Mouse (Mus musculus) hindbrain, embryonic 11.5 days (tissue): Measurements from ENCODE around the gene Hcls1. TPM values are rescaled to one million over a fixed set of nuclear protein-coding genes. Genes with fewer than 3 reads are reported as not detected.

Experiments used
- ATAC-seq: fragments of 200-750 bp; cut with Nextera tagmentation; 2 replicates; pipeline ENCODE4 v1.8.0; 2017; ENCODE audit warnings: mild to moderate bottlenecking, moderate TSS enrichment, moderate library complexity; ENCODE audit not compliant: low FRiP score
- DNase-seq: peaks from one replicate; pipeline ENCODE4 v3.0.0-alpha.2; 2015; ENCODE audit warnings: low spot score
- H3K27ac ChIP-seq: fragments of 300-500 bp; sonication (generic); 2 replicates; pipeline ENCODE4 v1.5.1; 2014; ENCODE audit warnings: mild to moderate bottlenecking, low read depth, low read length
- H3K27me3 ChIP-seq: fragments of 300-500 bp; sonication (generic); 2 replicates; pipeline ENCODE4 v1.6.1; 2014; ENCODE audit warnings: mild to moderate bottlenecking, low read length, moderate library complexity, mixed read lengths; ENCODE audit not compliant: control insufficient read depth, insufficient read depth
- H3K36me3 ChIP-seq: fragments of 300-500 bp; sonication (generic); 2 replicates; pipeline ENCODE4 v1.6.1; 2014; ENCODE audit warnings: mild to moderate bottlenecking, low read length, moderate library complexity, mixed read lengths; ENCODE audit not compliant: control insufficient read depth, insufficient read depth
- H3K4me1 ChIP-seq: fragments of 300-500 bp; sonication (generic); replicated peaks from 2 replicates; pipeline ENCODE4 v1.6.1; 2014; ENCODE audit warnings: low read length, mixed read lengths; ENCODE audit not compliant: control insufficient read depth, insufficient read depth
- H3K4me2 ChIP-seq: fragments of 300-500 bp; sonication (generic); replicated peaks from 2 replicates; pipeline ENCODE4 v1.6.1; 2014; ENCODE audit warnings: mild to moderate bottlenecking, low read depth, low read length
- H3K4me3 ChIP-seq: fragments of 300-500 bp; sonication (generic); 2 replicates; pipeline ENCODE4 v1.5.1; 2014; ENCODE audit warnings: low read depth, low read length
- H3K9ac ChIP-seq: fragments of 300-500 bp; sonication (generic); 2 replicates; pipeline ENCODE4 v1.6.1; 2014; ENCODE audit warnings: low read depth, low read length
- H3K9me3 ChIP-seq: fragments of 300-500 bp; sonication (generic); 2 replicates; pipeline ENCODE4 v1.6.1; 2016; ENCODE audit warnings: low read length; ENCODE audit not compliant: control insufficient read depth
- WGBS: fragments of 180-500 bp; shearing (Covaris S2); extraction: QIAGEN DNeasy Blood & Tissue Kit; methylation state at CpG from one replicate; pipeline ENCODE4 v1.1.7; 2014; 5-methylcytosine and 5-hydroxymethylcytosine counted together
- polyA plus RNA-seq: library from polyadenylated mRNA; unstranded; fragments of >200 nt; fragmentation: Nextera tagmentation; extraction: Ambion mirVana; gene quantifications from 2 replicates; pipeline ENCODE4 v1.2.1, GENCODE M21; 2014

Hcls1 gene
- polyA plus RNA-seq, 1 experiment from 2014 or later = 0.79 TPM

DNA sequence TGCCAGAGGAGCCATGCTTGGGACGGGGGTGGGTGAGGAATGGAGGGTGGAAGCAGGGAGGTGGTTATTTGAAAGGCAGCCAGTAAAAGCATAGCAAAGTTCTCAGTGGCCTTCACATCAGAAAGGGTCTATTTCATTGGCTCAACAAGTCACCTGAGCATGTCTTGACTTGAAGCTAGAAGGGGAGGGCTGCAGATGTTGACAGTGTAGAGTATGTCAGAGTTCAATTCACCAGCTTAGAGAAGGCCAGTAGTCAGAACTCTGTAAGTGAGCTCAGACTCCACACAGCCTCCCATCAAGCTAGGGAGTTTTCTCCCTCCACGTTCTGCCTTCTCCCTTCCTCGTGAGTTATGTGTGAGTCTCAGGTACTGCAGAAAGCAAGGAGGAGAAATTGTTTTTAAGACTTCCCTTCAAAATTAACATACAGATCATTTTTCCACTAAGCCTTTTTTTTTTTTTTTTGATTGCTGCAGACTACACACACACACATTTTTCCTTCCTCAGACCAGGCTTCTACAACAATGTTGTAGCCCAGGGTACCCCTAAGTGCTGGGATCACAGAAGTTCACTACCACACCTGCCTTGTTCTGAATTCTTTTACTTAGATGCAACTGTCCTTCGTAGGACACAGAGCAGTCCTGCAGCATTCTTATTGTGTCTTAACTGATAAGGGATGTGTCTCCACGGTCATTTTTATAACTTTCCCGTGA, 497 bp upstream of the Hcls1 start:
- no peak for DNase-seq
- no peak for ATAC-seq

DNA sequence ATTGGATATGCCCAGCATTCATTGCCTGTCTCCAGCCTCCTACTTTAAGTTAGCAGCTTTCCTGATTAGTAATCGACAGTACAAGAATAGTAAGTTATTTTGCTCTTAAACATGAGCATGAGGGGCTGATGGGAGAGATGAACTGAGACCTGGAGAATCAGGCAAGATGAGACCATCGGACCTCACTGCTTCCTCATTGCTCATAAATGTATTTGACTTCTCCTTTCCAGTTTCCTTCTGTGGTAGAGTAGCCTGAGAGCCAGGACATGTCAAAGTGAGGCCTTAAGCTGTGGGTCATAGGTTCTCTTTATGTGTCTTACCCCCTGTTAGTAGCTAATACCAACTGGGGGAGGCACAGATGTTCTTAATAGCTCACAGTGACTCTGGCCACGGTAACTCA, 1.0 kb downstream of the Hcls1 start:
- H3K36me3 ChIP-seq = 0 out of 2 replicates have a peak, but pooled peaks cover 2% of the 10 kb centered on the region
- no peaks in the 10 kb centered on the region for H3K9me3 ChIP-seq
- H3K9ac ChIP-seq = no peak overlapping the region
- DNase-seq = no peak
- H3K27ac ChIP-seq = no peak overlapping the region
- no peaks in the 10 kb centered on the region for H3K4me1 ChIP-seq
- no peak for ATAC-seq
- H3K27me3 ChIP-seq = no peaks in the 10 kb centered on the region
- no peak overlapping the region for H3K4me3 ChIP-seq
- no peak overlapping the region for H3K4me2 ChIP-seq
- 90% methylated on average over 3 of the region's 3 CpGs for WGBS

More for the DNA sequence above, 497 bp upstream of the Hcls1 start:
- no peak overlapping the region for H3K4me3 ChIP-seq
- no peak overlapping the region for H3K9ac ChIP-seq
- H3K9me3 ChIP-seq = no peaks in the 10 kb centered on the region
- H3K4me2 ChIP-seq = no peak overlapping the region
- 82% methylated on average over 6 of the region's 6 CpGs for WGBS
- 0 out of 2 replicates have a peak, but pooled peaks cover 2% of the 10 kb centered on the region for H3K36me3 ChIP-seq
- no peaks in the 10 kb centered on the region for H3K4me1 ChIP-seq
- no peak overlapping the region for H3K27ac ChIP-seq
- no peaks in the 10 kb centered on the region for H3K27me3 ChIP-seq

- no peaks in the 10 kb centered on the region for H3K27me3 ChIP-seq
- H3K9me3 ChIP-seq = no peaks in the 10 kb centered on the region
- DNase-seq = no peak
- H3K4me1 ChIP-seq = no peaks in the 10 kb centered on the region
- H3K4me3 ChIP-seq = no peak overlapping the region
- H3K36me3 ChIP-seq = no peaks in the 10 kb centered on the region
- no peak for ATAC-seq
- H3K9ac ChIP-seq = no peak overlapping the region
- no peak overlapping the region for H3K27ac ChIP-seq
- H3K4me2 ChIP-seq = no peak overlapping the region
- whole genome bisulfite sequencing = 82% methylated on average over 6 of the region's 6 CpGs
These were observed 6.4 kb downstream of the Hcls1 start for GRCm38 (mm10) chr16:36941137-36941727.

DNA sequence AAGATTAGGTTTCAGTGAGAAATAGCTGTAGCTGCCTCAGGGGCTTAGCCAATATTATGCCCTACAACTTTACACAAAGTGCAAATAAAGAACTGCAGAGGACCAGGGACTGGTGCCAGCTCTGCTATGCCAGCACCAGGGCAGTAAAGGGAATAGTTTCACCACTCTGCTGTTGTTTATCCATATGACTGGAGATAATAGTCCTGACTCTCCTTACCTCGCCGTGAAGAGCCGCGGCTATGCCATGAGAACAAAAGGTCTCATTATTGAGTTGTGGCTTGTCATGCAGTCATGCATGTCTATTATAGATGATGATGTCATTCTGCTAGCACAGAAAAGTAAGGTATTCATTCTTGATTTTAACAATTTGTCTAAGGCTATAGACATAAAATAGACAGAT, 7.1 kb downstream of the Hcls1 start:
- no peaks in the 10 kb centered on the region for H3K36me3 ChIP-seq
- H3K4me3 ChIP-seq = no peak overlapping the region
- ATAC-seq (no peak), DNase-seq (no peak)
- H3K27ac ChIP-seq = no peak overlapping the region
- no peaks in the 10 kb centered on the region for H3K27me3 ChIP-seq
- 77% methylated on average over 4 of the region's 4 CpGs for WGBS
- H3K4me2 ChIP-seq = no peak overlapping the region
- no peaks in the 10 kb centered on the region for H3K4me1 ChIP-seq
- no peaks in the 10 kb centered on the region for H3K9me3 ChIP-seq
- no peak overlapping the region for H3K9ac ChIP-seq

GRCm38 (mm10) chr16:36943591-36943990, 8.8 kb downstream of the Hcls1 start:
- Histone ChIP-seq H3K4me3 (no peak overlapping the region), H3K4me2 (no peak overlapping the region), H3K27me3 (no peaks in the 10 kb centered on the region), H3K4me1 (no peaks in the 10 kb centered on the region), H3K27ac (no peak overlapping the region), H3K9me3 (no peaks in the 10 kb centered on the region), H3K9ac (no peak overlapping the region), H3K36me3 (no peaks in the 10 kb centered on the region)
- WGBS = 88% methylated on average over 3 of the region's 3 CpGs
- ATAC-seq (no peak), DNase-seq (no peak)

DNA sequence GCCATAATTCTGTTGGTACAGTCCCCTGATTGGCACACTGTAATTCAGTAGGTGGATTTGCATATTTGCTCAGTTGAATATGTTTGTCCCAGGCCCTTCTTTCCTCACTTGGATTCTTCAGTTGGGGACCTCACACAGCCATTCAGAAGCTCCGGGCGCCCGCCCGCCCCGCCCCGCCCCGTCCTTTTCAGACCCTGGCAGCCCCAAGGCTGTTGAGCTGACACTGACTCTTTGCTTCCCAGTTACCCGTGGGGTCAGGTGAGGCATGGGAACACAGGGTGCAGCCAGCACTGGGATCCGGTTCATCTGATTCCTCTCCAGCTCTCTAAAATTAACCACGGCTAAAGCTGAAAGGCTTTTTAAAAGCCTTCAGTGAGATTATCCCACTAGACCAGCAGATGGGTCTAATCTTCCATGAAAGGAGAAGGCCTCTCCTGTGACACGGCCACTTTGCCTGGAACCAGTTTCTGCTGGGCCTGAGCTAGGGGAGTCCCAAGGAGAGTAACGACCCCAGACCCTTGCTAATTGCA, 10.2 kb downstream of the Hcls1 start:
- H3K27ac ChIP-seq = no peak overlapping the region
- no peaks in the 10 kb centered on the region for H3K36me3 ChIP-seq
- H3K9me3 ChIP-seq = no peaks in the 10 kb centered on the region
- H3K4me3 ChIP-seq = no peak overlapping the region
- ATAC-seq = peak; percentile 59
- peak; percentile 3 for DNase-seq
- no peaks in the 10 kb centered on the region for H3K27me3 ChIP-seq
- H3K9ac ChIP-seq = no peak overlapping the region
- no peaks in the 10 kb centered on the region for H3K4me1 ChIP-seq
- no peak overlapping the region for H3K4me2 ChIP-seq
- 32% methylated on average over 12 of the region's 12 CpGs for WGBS

GRCm38 (mm10) chr16:36946459-36947159, 11.8 kb downstream of the Hcls1 start:
- Histone ChIP-seq H3K4me2 (no peak overlapping the region), H3K4me1 (no peaks in the 10 kb centered on the region), H3K36me3 (no peaks in the 10 kb centered on the region), H3K4me3 (no peak overlapping the region), H3K27ac (no peak overlapping the region), H3K9me3 (no peaks in the 10 kb centered on the region), H3K9ac (no peak overlapping the region), H3K27me3 (no peaks in the 10 kb centered on the region)
- DNase-seq (no peak), ATAC-seq (no peak)
- WGBS = 87% methylated on average over 8 of the region's 8 CpGs

DNA sequence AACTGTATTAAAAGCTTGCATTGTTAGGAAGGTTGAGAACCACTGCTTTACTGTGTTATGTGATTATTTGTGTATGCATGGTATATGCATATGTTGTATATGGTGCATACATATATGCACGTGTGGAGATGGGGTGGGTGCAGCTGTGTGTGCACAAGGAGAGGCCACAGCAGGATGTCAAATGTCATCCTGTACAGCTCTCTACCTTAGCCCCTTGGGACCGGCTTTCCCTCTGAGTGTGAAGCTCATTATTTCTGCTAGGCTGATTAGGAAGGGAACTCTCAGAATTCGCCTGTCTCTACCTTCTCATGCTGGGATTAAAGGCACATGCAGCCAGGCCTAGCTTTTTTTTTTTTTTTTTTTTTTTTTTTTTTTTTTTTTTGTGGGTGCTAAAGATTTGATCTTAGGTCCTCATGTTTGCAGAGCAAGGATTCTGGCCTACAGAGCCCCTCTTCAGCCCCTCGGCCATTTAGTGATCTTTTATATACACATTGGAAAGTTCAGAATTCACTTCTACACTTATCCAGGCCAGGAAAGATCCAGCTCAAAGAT, 12.9 kb downstream of the Hcls1 start:
- Histone ChIP-seq H3K4me3 (no peak overlapping the region), H3K36me3 (no peaks in the 10 kb centered on the region), H3K27ac (no peak overlapping the region), H3K4me1 (no peaks in the 10 kb centered on the region), H3K9me3 (no peaks in the 10 kb centered on the region), H3K4me2 (no peak overlapping the region), H3K27me3 (no peaks in the 10 kb centered on the region), H3K9ac (no peak overlapping the region)
- WGBS = 71% methylated on average over 4 of the region's 4 CpGs
- no peak for DNase-seq
- ATAC-seq = no peak
